Mouse (Mus musculus): ENCODE data around the gene Atad3a.

GRCm38 (mm10) chr4:155704721-155705591 is 55.9 kb downstream of the Atad3a start, which contains the start of gene Ssu72:
- TF ChIP-seq GATA1 (IDR thresholded peaks at IDR 0.05; ENCODE audit: low read length) (no peak), TAL1 (IDR thresholded peaks at IDR 0.05; ENCODE audit: low read length) (no peak)

All from erythroblast, embryonic 14.5 days (primary cell).